Mouse (Mus musculus) adrenal gland, adult 18-20 months (tissue): ENCODE measurements around the gene Cchcr1. TPM values are rescaled to one million over a fixed set of nuclear protein-coding genes. Genes with fewer than 3 reads are reported as not detected.

Experiments used
- DNase-seq, 2 experiments: peaks; one replicate each; pipeline ENCODE4 v3.0.0; 2021 to 2022; ENCODE audit warnings: low spot score in 2 of 2
- total RNA-seq, 2 experiments: library from RNA; stranded (reverse); gene quantifications; 1 replicate in 1 of 2; 2 replicates in 1 of 2; pipeline ENCODE4 v1.2.3; 2021

Gene Cchcr1
- total RNA-seq, 2 experiments from 2014 or later = 6.3 to 6.7 TPM

GRCm38 (mm10) chr17:35554321-35554720 is 37.4 kb downstream of the Cchcr1 start:
- no peak for DNase-seq

- no peak for DNase-seq
Observed at GRCm38 (mm10) chr17:35554761-35555397, 38.0 kb downstream of the Cchcr1 start.

GRCm38 (mm10) chr17:35556186-35556765 is 39.4 kb downstream of the Cchcr1 start:
- no peak for DNase-seq

- DNase-seq = no peak
Observed at GRCm38 (mm10) chr17:35556812-35557211, 39.9 kb downstream of the Cchcr1 start.

- no peak for DNase-seq
Observed at GRCm38 (mm10) chr17:35557351-35557750, 40.5 kb downstream of the Cchcr1 start.

GRCm38 (mm10) chr17:35558216-35558615 is 41.3 kb downstream of the Cchcr1 start:
- DNase-seq = no peak

- no peak for DNase-seq
Observed at GRCm38 (mm10) chr17:35567150-35567549, 50.2 kb downstream of the Cchcr1 start, which contains the start of gene 2300002M23Rik. Gene 2300002M23Rik, plus strand, starts transcription at chr17:35567450.

- DNase-seq = no peak
Observed at GRCm38 (mm10) chr17:35567767-35568166, 50.9 kb downstream of the Cchcr1 start.

GRCm38 (mm10) chr17:35569091-35569944 is 52.4 kb downstream of the Cchcr1 start:
- DNase-seq = no peak

GRCm38 (mm10) chr17:35570836-35571235 is 53.9 kb downstream of the Cchcr1 start:
- no peak for DNase-seq

- DNase-seq = no peak
Observed at GRCm38 (mm10) chr17:35571477-35571876, 54.6 kb downstream of the Cchcr1 start.

- peak; percentile 70 to 79 for DNase-seq
Observed at GRCm38 (mm10) chr17:35578211-35578610, 61.3 kb downstream of the Cchcr1 start.

Other genes with a start within 250 kb of the Cchcr1 start
- gene H2-Q1, start 196.7 kb upstream of the Cchcr1 start, total RNA-seq = 10 to 100 TPM in 1 of 2 experiments, 1 to 10 TPM in 1; 3.7 to 11.4 TPM
- gene H2-Q2, start 174.9 kb upstream of the Cchcr1 start, total RNA-seq = 1 to 10 TPM; 2.3 to 5.4 TPM
- 10 to 100 TPM; 28.3 to 79.1 TPM for gene H2-Q4, start 137.5 kb upstream of the Cchcr1 start, total RNA-seq
- 10 to 100 TPM in 1 of 2 experiments, 1 to 10 TPM in 1; 5.0 to 33.9 TPM for gene H2-Q6, start 92.2 kb upstream of the Cchcr1 start, total RNA-seq
- gene H2-Q7, start 77.9 kb upstream of the Cchcr1 start, total RNA-seq = 10 to 100 TPM in 1 of 2 experiments, 1 to 10 TPM in 1; 8.0 to 28.6 TPM
- 10 to 100 TPM; 11.3 to 19.5 TPM for gene H2-Q10, start 47.0 kb upstream of the Cchcr1 start, total RNA-seq
- gene Pou5f1, start 11.1 kb upstream of the Cchcr1 start, total RNA-seq = under 1 TPM in 1 of 2 experiments, not detected in 1; 0.23 TPM
- 1 to 10 TPM; 3.0 to 3.7 TPM for gene Tcf19, start 276 bp upstream of the Cchcr1 start, total RNA-seq
- not detected for gene Psors1c2, start 16.1 kb downstream of the Cchcr1 start, total RNA-seq
- 1 to 10 TPM in 1 of 2 experiments, under 1 TPM in 1; 0.10 to 7.1 TPM for gene Cdsn, start 35.0 kb downstream of the Cchcr1 start, total RNA-seq
- not detected for gene 2300002M23Rik, start 50.4 kb downstream of the Cchcr1 start, total RNA-seq
- not detected for gene Sfta2, start 84.4 kb downstream of the Cchcr1 start, total RNA-seq
- not detected for gene Gm9573, start 109.5 kb downstream of the Cchcr1 start, total RNA-seq
- not detected for gene Mucl3, start 126.6 kb downstream of the Cchcr1 start, total RNA-seq
- gene Vars2, start 150.5 kb downstream of the Cchcr1 start, total RNA-seq = 10 to 100 TPM; 37.2 to 38.7 TPM
- 10 to 100 TPM; 20.2 to 20.8 TPM for gene Gtf2h4, start 156.6 kb downstream of the Cchcr1 start, total RNA-seq
- 10 to 100 TPM; 33.5 to 44.1 TPM for gene Ddr1, start 187.5 kb downstream of the Cchcr1 start, total RNA-seq